Mouse (Mus musculus) kidney, postnatal 0 days (tissue): ENCODE results near the gene Plpp3. TPM values are rescaled to one million over a fixed set of nuclear protein-coding genes. Genes with fewer than 3 reads are reported as not detected.

Experiments used
- ATAC-seq: fragments of 200-750 bp; cut with Nextera tagmentation; replicated peaks from 2 replicates; pipeline ENCODE4 v1.8.0; 2017; ENCODE audit warnings: low read depth, moderate number of reproducible peaks, moderate TSS enrichment, moderate library complexity; ENCODE audit not compliant: low FRiP score
- DNase-seq: peaks from one replicate; pipeline ENCODE4 v3.0.0-alpha.2; 2016; ENCODE audit warnings: low spot score
- H3K27ac ChIP-seq: fragments of 300-500 bp; sonication (generic); 2 replicates; pipeline ENCODE4 v1.5.1; 2014; ENCODE audit warnings: mild to moderate bottlenecking
- H3K27me3 ChIP-seq: fragments of 300-500 bp; sonication (generic); 2 replicates; pipeline ENCODE4 v1.6.1; 2014; ENCODE audit warnings: low read length, mixed read lengths; ENCODE audit not compliant: insufficient read depth
- H3K36me3 ChIP-seq: fragments of 300-500 bp; sonication (generic); 2 replicates; pipeline ENCODE4 v1.6.1; 2014; ENCODE audit warnings: low read length, mixed read lengths; ENCODE audit not compliant: insufficient read depth
- H3K4me1 ChIP-seq: fragments of 300-500 bp; sonication (generic); replicated peaks from 2 replicates; pipeline ENCODE4 v1.6.1; 2014; ENCODE audit warnings: antibody characterized with exemption, low read length, mixed read lengths; ENCODE audit not compliant: insufficient read depth
- H3K4me2 ChIP-seq: fragments of 300-500 bp; sonication (generic); 2 replicates; pipeline ENCODE4 v1.6.1; 2014; ENCODE audit warnings: mild to moderate bottlenecking, low read length, moderate library complexity, mixed read lengths
- H3K4me3 ChIP-seq: fragments of 300-500 bp; sonication (generic); replicated peaks from 2 replicates; pipeline ENCODE4 v1.5.1; 2014; ENCODE audit warnings: low read depth, low read length
- H3K9ac ChIP-seq: fragments of 300-500 bp; sonication (generic); 2 replicates; pipeline ENCODE4 v1.6.1; 2014; ENCODE audit warnings: low read depth, low read length
- H3K9me3 ChIP-seq: fragments of 300-500 bp; sonication (generic); replicated peaks from 2 replicates; pipeline ENCODE4 v1.6.1; 2016; ENCODE audit warnings: low read length, inconsistent platforms, mixed read lengths
- CTCF ChIP-seq: IDR thresholded peaks from 2 replicates; pipeline ENCODE4 v1.5.1; 2016; ENCODE audit warnings: antibody characterized with exemption, low read depth, mild to moderate bottlenecking, moderate library complexity
- whole genome bisulfite sequencing: fragments of 180-500 bp; shearing (Covaris S2); extraction: QIAGEN DNeasy Blood & Tissue Kit; methylation state at CpG from one replicate; pipeline ENCODE4 v1.1.7; 2014; 5-methylcytosine and 5-hydroxymethylcytosine counted together
- polyA plus RNA-seq: library from polyadenylated mRNA; unstranded; fragments of >200 nt; fragmentation: Nextera tagmentation; extraction: Ambion mirVana; gene quantifications from 2 replicates; pipeline ENCODE4 v1.2.1, GENCODE M21; 2015

Plpp3 gene
- polyA plus RNA-seq, 1 experiment from 2014 or later: 77.4 TPM

- 55% methylated on average over 9 of the region's 9 CpGs for WGBS
Measured at GRCm38 (mm10) chr4:105131756-105132314, 25.3 kb upstream of the Plpp3 start.

GRCm38 (mm10) chr4:105133350-105134050, 23.6 kb upstream of the Plpp3 start:
- no peak for TF ChIP-seq CTCF
- WGBS: 69% methylated on average over 4 of the region's 4 CpGs
- no peak for DNase-seq

More at GRCm38 (mm10) chr4:105131756-105132314, 25.3 kb upstream of the Plpp3 start:
- TF ChIP-seq CTCF: no peak
- Histone ChIP-seq H3K9ac (no peak overlapping the region), H3K9me3 (no peaks in the 10 kb centered on the region), H3K36me3 (no peaks in the 10 kb centered on the region), H3K4me1 (no peaks in the 10 kb centered on the region), H3K4me3 (no peak overlapping the region), H3K27me3 (no peaks in the 10 kb centered on the region), H3K27ac (no peak overlapping the region), H3K4me2 (no peak overlapping the region)
- ATAC-seq: no peak
- DNase-seq: peak; percentile 21

GRCm38 (mm10) chr4:105149492-105149891, 7.7 kb upstream of the Plpp3 start:
- TF ChIP-seq CTCF: no peak
- WGBS: 77% methylated on average over 7 of the region's 7 CpGs
- Histone ChIP-seq H3K9me3 (no peaks in the 10 kb centered on the region), H3K4me2 (no peak overlapping the region), H3K4me3 (no peak overlapping the region), H3K27ac (no peak overlapping the region), H3K27me3 (no peaks in the 10 kb centered on the region), H3K36me3 (no peaks in the 10 kb centered on the region), H3K9ac (no peak overlapping the region), H3K4me1 (no peaks in the 10 kb centered on the region; the same call in 1 of the 2 replicates)
- no peak for ATAC-seq
- no peak for DNase-seq

More at GRCm38 (mm10) chr4:105133350-105134050, 23.6 kb upstream of the Plpp3 start:
- no peak overlapping the region for H3K4me2 ChIP-seq
- H3K27ac ChIP-seq: no peak overlapping the region
- no peak overlapping the region for H3K9ac ChIP-seq
- no peak overlapping the region for H3K4me3 ChIP-seq
- H3K9me3 ChIP-seq: no peaks in the 10 kb centered on the region
- H3K27me3 ChIP-seq: no peaks in the 10 kb centered on the region
- no peaks in the 10 kb centered on the region for H3K36me3 ChIP-seq
- ATAC-seq: no peak
- H3K4me1 ChIP-seq: no peaks in the 10 kb centered on the region

GRCm38 (mm10) chr4:105151911-105152690, 5.0 kb upstream of the Plpp3 start:
- Histone ChIP-seq H3K4me1 (no peaks in the 10 kb centered on the region; the same call in 1 of the 2 replicates), H3K9ac (no peak overlapping the region), H3K27me3 (no peaks in the 10 kb centered on the region), H3K4me2 (no peak overlapping the region), H3K27ac (no peak overlapping the region), H3K4me3 (no peak overlapping the region), H3K9me3 (no peaks in the 10 kb centered on the region), H3K36me3 (no peaks in the 10 kb centered on the region)
- WGBS: 37% methylated on average over 14 of the region's 14 CpGs
- DNase-seq (peak; percentile 93), ATAC-seq (no peak)
- TF ChIP-seq CTCF: peak; percentile 97

- Histone ChIP-seq H3K9me3 (no peaks in the 10 kb centered on the region), H3K4me2 (no peak overlapping the region), H3K27ac (no peak overlapping the region), H3K36me3 (no peaks in the 10 kb centered on the region), H3K4me3 (no peak overlapping the region), H3K27me3 (no peaks in the 10 kb centered on the region), H3K4me1 (no peaks in the 10 kb centered on the region; the same call in 1 of the 2 replicates), H3K9ac (no peak overlapping the region)
- TF ChIP-seq CTCF: no peak
- WGBS: 57% methylated on average over 3 of the region's 3 CpGs
- peak; percentile 59 for DNase-seq
- no peak for ATAC-seq
Measured at GRCm38 (mm10) chr4:105153227-105153626, 3.9 kb upstream of the Plpp3 start.

- 78% methylated on average over 7 of the region's 7 CpGs for WGBS
Measured at GRCm38 (mm10) chr4:105156281-105156680, 866 bp upstream of the Plpp3 start.

More at GRCm38 (mm10) chr4:105156281-105156680, 866 bp upstream of the Plpp3 start:
- ATAC-seq (no peak), DNase-seq (no peak)
- no peak for TF ChIP-seq CTCF
- Histone ChIP-seq H3K27me3 (no peaks in the 10 kb centered on the region), H3K4me2 (no peak overlapping the region), H3K4me3 (no peak overlapping the region), H3K36me3 (no peaks in the 10 kb centered on the region), H3K4me1 (peaks cover 9% of the 10 kb centered on the region), H3K9me3 (no peaks in the 10 kb centered on the region), H3K27ac (no peak overlapping the region), H3K9ac (no peak overlapping the region)
